Mouse (Mus musculus): ENCODE results near the gene Hao2. TPM values are rescaled to one million over a fixed set of nuclear protein-coding genes. Genes with fewer than 3 reads are reported as not detected.

Hao2 gene
- not detected for total RNA-seq (2021)

- no peak for DNase-seq
Measured at GRCm38 (mm10) chr3:98893057-98893772, at the start of gene Hao2. Gene Hao2 (minus strand): TSS chr3:98893239.

- no peak for DNase-seq
Measured at GRCm38 (mm10) chr3:98941601-98942000, 48.6 kb upstream of the Hao2 start.

- DNase-seq = no peak
Measured at GRCm38 (mm10) chr3:98941066-98941551, 48.1 kb upstream of the Hao2 start.

- DNase-seq = no peak
Measured at GRCm38 (mm10) chr3:98940225-98940624, 47.2 kb upstream of the Hao2 start.

GRCm38 (mm10) chr3:98936446-98936845 lies 43.4 kb upstream of the Hao2 start:
- no peak for DNase-seq

- DNase-seq = no peak
Measured at GRCm38 (mm10) chr3:98934601-98935000, 41.6 kb upstream of the Hao2 start.

- no peak for DNase-seq
Measured at GRCm38 (mm10) chr3:98934041-98934440, 41.0 kb upstream of the Hao2 start.

- DNase-seq = no peak
Measured at GRCm38 (mm10) chr3:98932421-98932820, 39.4 kb upstream of the Hao2 start.

- no peak for DNase-seq
Measured at GRCm38 (mm10) chr3:98931836-98932235, 38.8 kb upstream of the Hao2 start.

- DNase-seq = no peak
Measured at GRCm38 (mm10) chr3:98920417-98920816, 27.4 kb upstream of the Hao2 start.

GRCm38 (mm10) chr3:98917260-98917659 lies 24.2 kb upstream of the Hao2 start:
- DNase-seq = no peak

- DNase-seq = no peak
Measured at GRCm38 (mm10) chr3:98916856-98917255, 23.8 kb upstream of the Hao2 start.

- DNase-seq = peak; percentile 61 to 62
Measured at GRCm38 (mm10) chr3:98915659-98916058, 22.6 kb upstream of the Hao2 start.

- DNase-seq = no peak
Measured at GRCm38 (mm10) chr3:98913591-98913990, 20.6 kb upstream of the Hao2 start.

- DNase-seq = no peak
Measured at GRCm38 (mm10) chr3:98897606-98898005, 4.6 kb upstream of the Hao2 start.

GRCm38 (mm10) chr3:98895071-98895601 lies 2.1 kb upstream of the Hao2 start:
- no peak for DNase-seq

- no peak for DNase-seq
Measured at GRCm38 (mm10) chr3:98890430-98890829, 2.6 kb downstream of the Hao2 start.

- no peak for DNase-seq
Measured at GRCm38 (mm10) chr3:98888206-98888605, 4.8 kb downstream of the Hao2 start.

- no peak for DNase-seq
Measured at GRCm38 (mm10) chr3:98880831-98881230, 12.2 kb downstream of the Hao2 start.

- no peak for DNase-seq
Measured at GRCm38 (mm10) chr3:98880216-98880615, 12.8 kb downstream of the Hao2 start.

GRCm38 (mm10) chr3:98868219-98868618 lies 24.8 kb downstream of the Hao2 start:
- DNase-seq = no peak

- no peak for DNase-seq
Measured at GRCm38 (mm10) chr3:98862800-98863199, 30.2 kb downstream of the Hao2 start.

GRCm38 (mm10) chr3:98859576-98859975 lies 33.5 kb downstream of the Hao2 start, which contains the start of gene Hsd3b1:
Gene Hsd3b1 (minus strand): TSS chr3:98859794.
- DNase-seq = no peak

GRCm38 (mm10) chr3:98858051-98858450 lies 35.0 kb downstream of the Hao2 start:
- DNase-seq = no peak

All from layer of hippocampus, postnatal 36 days (tissue).